Mouse (Mus musculus) olfactory bulb, adult 2 months (tissue): ENCODE data around the gene Clps.

ENCODE experiments used
- CTCF ChIP-seq: fragments of 200-500 bp; IDR thresholded peaks from 2 replicates; pipeline ENCODE4 v1.5.1; 2012; ENCODE audit warnings: low read depth, mild to moderate bottlenecking, low read length, moderate library complexity; ENCODE audit not compliant: insufficient read depth
- POLR2A ChIP-seq: fragments of 200-500 bp; IDR thresholded peaks from 2 replicates; pipeline ENCODE4 v1.6.1; 2012; ENCODE audit warnings: mild to moderate bottlenecking, low read depth, low read length, moderate library complexity; ENCODE audit not compliant: insufficient read depth

GRCm38 (mm10) chr17:28524831-28525430 lies 35.6 kb downstream of the Clps start:
- TF ChIP-seq CTCF (no peak), POLR2A (no peak)
